Mouse (Mus musculus) heart, postnatal 0 days (tissue): ENCODE measurements around the gene Nr2f2.

ENCODE experiments used
- CTCF ChIP-seq: IDR thresholded peaks from 2 replicates; pipeline ENCODE4 v1.5.1; 2016; ENCODE audit warnings: antibody characterized with exemption, control low read depth, low read depth
- EP300 ChIP-seq: IDR thresholded peaks from 2 replicates; pipeline ENCODE4 v1.6.1; 2016; ENCODE audit warnings: antibody characterized with exemption, low read depth

DNA sequence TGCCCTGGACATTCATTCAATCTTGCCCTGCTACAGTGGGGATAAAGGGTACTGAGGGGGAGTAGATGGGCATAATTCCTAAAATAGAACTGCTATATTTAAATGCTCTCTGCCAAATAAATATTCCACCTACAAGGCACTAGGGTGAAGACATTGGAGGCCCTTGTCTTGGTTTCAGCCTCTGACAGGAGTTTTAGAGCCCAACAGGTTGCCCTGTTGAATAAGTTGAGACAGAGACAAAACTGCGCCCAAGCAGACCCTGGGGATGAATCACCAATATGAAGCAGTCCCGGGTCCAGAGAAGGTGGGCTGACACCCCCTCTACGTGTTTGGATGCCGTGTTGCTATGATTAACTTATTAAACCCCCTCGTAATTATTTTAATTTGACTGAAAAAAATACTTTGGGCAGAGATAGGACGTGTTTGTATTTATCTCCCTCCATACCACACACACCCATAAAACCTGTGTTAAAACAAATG is 37.5 kb downstream of the Nr2f2 start:
- TF ChIP-seq EP300 = no peak
- TF ChIP-seq CTCF = no peak
